Mouse (Mus musculus) layer of hippocampus, adult 9-10 months (tissue): ENCODE measurements around the gene Gm11116.
"Not testable (repeated sequence)": the region's sequence is repeated elsewhere in the genome, so short reads cannot be mapped to it uniquely, and the experiment has no call there.

Experiments used
- DNase-seq: peaks from one replicate; pipeline ENCODE4 v3.0.0; 2022; ENCODE audit warnings: low spot score

Gm11116 gene

DNA sequence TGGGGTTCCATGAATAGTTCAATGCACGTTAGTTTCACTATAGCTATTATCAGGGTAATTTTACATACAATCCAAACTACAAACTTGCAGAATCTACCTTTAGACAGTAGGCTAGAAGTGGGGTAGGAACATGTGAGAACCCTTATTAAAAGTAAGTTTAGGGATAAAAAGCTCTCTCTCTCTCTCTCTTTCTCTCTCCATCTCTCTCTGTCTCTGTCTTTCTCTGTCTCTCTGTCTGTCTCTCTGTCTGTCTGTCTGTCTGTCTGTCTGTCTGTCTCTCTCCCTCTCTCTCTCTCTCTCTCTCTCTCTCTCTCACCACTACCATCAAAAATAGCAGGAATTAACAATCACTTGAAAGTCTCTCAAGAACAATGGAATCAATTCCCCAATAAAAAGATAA lies at the start of gene Gm11116:
TSS of gene Gm11116 (minus strand) at position 101 of the 400 bp plus-strand sequence.
- DNase-seq, result no peak

DNA sequence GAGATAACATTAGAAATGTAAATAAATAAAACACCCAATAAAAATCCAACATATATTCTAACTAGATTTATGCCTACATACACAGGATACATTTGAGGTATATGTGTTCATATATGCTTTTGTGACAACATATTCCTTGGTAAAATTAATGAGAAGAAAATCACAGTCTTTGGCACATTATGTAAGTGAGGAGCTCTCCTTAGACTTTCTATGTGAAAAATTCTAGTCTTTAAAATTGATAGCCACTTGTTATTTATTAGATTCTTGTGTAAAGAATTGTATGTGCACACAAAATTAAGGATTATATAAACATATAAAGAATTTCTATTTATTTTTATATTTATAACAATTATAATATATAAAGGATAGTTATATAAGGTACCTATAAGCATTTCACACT lies 42.7 kb upstream of the Gm11116 start, which contains the start of gene Gm11115:
TSS of gene Gm11115 (minus strand) at position 101 of the 400 bp plus-strand sequence.
- no peak for DNase-seq

DNA sequence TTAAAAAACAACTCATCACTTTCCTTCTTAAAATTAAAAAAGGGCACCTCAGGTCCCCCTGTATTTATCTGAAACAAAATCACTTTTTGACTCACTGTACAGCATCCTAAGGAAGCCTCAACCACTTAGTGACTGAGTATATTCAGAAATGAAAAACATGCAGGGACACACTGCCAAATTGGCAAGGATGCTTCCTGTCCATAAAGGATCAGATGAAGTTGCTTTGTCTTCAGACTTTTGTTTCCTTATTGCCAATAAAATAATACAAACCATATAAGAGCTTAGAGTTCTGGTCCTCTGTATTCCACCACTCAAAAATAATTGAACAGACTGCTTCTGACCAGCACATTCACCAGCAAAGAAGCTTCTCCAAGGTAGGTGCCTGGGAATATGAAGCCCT lies 25.1 kb downstream of the Gm11116 start, which contains the start of gene Smr2:
TSS of gene Smr2 (plus strand) at position 301 of the 400 bp plus-strand sequence.
- not testable (repeated sequence) for DNase-seq
